Mouse (Mus musculus): ENCODE data around the gene Palm2. TPM values are rescaled to one million over a fixed set of nuclear protein-coding genes. Genes with fewer than 3 reads are reported as not detected.

Palm2 gene
- polyA plus RNA-seq, 1 experiment from 2014 or later, result 2.7 TPM

- H3K36me3 ChIP-seq (ENCODE audit: control insufficient read depth, insufficient read depth, low read length), result no peaks in the 10 kb centered on the region
- H3K4me2 ChIP-seq (ENCODE audit: low read depth, low read length), result peak overlapping the region; percentile 20; the same call in 1 of the 2 replicates
- H3K9ac ChIP-seq (ENCODE audit: low read depth, low read length), result 0 out of 2 replicates have a peak overlapping the region, but pooled peaks have one; percentile 27
- no peaks in the 10 kb centered on the region for H3K27me3 ChIP-seq (replicated peaks; ENCODE audit: control insufficient read depth, insufficient read depth, low read length)
- H3K9me3 ChIP-seq (ENCODE audit: control insufficient read depth, low read length), result no peaks in the 10 kb centered on the region
- WGBS, result 45% methylated on average over 17 of the region's 17 CpGs
- H3K27ac ChIP-seq (ENCODE audit: low read length), result peak overlapping the region; percentile 63
- H3K4me1 ChIP-seq (ENCODE audit: control insufficient read depth, insufficient read depth, low read length), result peaks cover 8% of the 10 kb centered on the region; the same call in 1 of the 2 replicates
- no peak overlapping the region for H3K4me3 ChIP-seq (ENCODE audit: low read length)
- ATAC-seq, result peak; percentile 44; the same call in 1 of the 2 replicates
Measured at GRCm38 (mm10) chr4:57611303-57612077, 177.4 kb downstream of the Palm2 start.

GRCm38 (mm10) chr4:57612716-57613115, 178.7 kb downstream of the Palm2 start:
- Histone ChIP-seq H3K27me3 (replicated peaks; ENCODE audit: control insufficient read depth, insufficient read depth, low read length) (no peaks in the 10 kb centered on the region), H3K9me3 (ENCODE audit: control insufficient read depth, low read length) (no peaks in the 10 kb centered on the region), H3K4me2 (ENCODE audit: low read depth, low read length) (no peak overlapping the region), H3K9ac (ENCODE audit: low read depth, low read length) (no peak overlapping the region), H3K4me3 (ENCODE audit: low read length) (no peak overlapping the region), H3K36me3 (ENCODE audit: control insufficient read depth, insufficient read depth, low read length) (no peaks in the 10 kb centered on the region), H3K27ac (ENCODE audit: low read length) (no peak overlapping the region), H3K4me1 (ENCODE audit: control insufficient read depth, insufficient read depth, low read length) (peaks cover 8% of the 10 kb centered on the region; the same call in 1 of the 2 replicates)
- 84% methylated on average over 5 of the region's 5 CpGs for WGBS
- ATAC-seq, result no peak

- no peak overlapping the region for H3K4me2 ChIP-seq (ENCODE audit: low read depth, low read length)
- WGBS, result 93% methylated on average over 4 of the region's 4 CpGs
- no peak for ATAC-seq
- no peaks in the 10 kb centered on the region for H3K36me3 ChIP-seq (ENCODE audit: control insufficient read depth, insufficient read depth, low read length)
- H3K4me1 ChIP-seq (ENCODE audit: control insufficient read depth, insufficient read depth, low read length), result peaks cover 8% of the 10 kb centered on the region; the same call in 1 of the 2 replicates
- H3K9me3 ChIP-seq (ENCODE audit: control insufficient read depth, low read length), result no peaks in the 10 kb centered on the region
- H3K27ac ChIP-seq (ENCODE audit: low read length), result no peak overlapping the region
- no peak overlapping the region for H3K4me3 ChIP-seq (ENCODE audit: low read length)
- H3K9ac ChIP-seq (ENCODE audit: low read depth, low read length), result no peak overlapping the region
- no peaks in the 10 kb centered on the region for H3K27me3 ChIP-seq (replicated peaks; ENCODE audit: control insufficient read depth, insufficient read depth, low read length)
Measured at GRCm38 (mm10) chr4:57614686-57615085, 180.6 kb downstream of the Palm2 start.

GRCm38 (mm10) chr4:57618743-57619142, 184.7 kb downstream of the Palm2 start:
- Histone ChIP-seq H3K27me3 (replicated peaks; ENCODE audit: control insufficient read depth, insufficient read depth, low read length) (no peaks in the 10 kb centered on the region), H3K4me2 (ENCODE audit: low read depth, low read length) (no peak overlapping the region), H3K9ac (ENCODE audit: low read depth, low read length) (no peak overlapping the region), H3K4me3 (ENCODE audit: low read length) (no peak overlapping the region), H3K4me1 (ENCODE audit: control insufficient read depth, insufficient read depth, low read length) (no peaks in the 10 kb centered on the region), H3K27ac (ENCODE audit: low read length) (no peak overlapping the region), H3K9me3 (ENCODE audit: control insufficient read depth, low read length) (no peaks in the 10 kb centered on the region), H3K36me3 (ENCODE audit: control insufficient read depth, insufficient read depth, low read length) (no peaks in the 10 kb centered on the region)
- 91% methylated on average over 6 of the region's 6 CpGs for WGBS
- ATAC-seq, result no peak

- H3K36me3 ChIP-seq (ENCODE audit: control insufficient read depth, insufficient read depth, low read length), result no peaks in the 10 kb centered on the region
- 64% methylated on average over 7 of the region's 7 CpGs for WGBS
- no peaks in the 10 kb centered on the region for H3K27me3 ChIP-seq (replicated peaks; ENCODE audit: control insufficient read depth, insufficient read depth, low read length)
- ATAC-seq, result no peak
- no peaks in the 10 kb centered on the region for H3K9me3 ChIP-seq (ENCODE audit: control insufficient read depth, low read length)
- H3K4me3 ChIP-seq (ENCODE audit: low read length), result no peak overlapping the region
- no peaks in the 10 kb centered on the region for H3K4me1 ChIP-seq (ENCODE audit: control insufficient read depth, insufficient read depth, low read length)
- H3K27ac ChIP-seq (ENCODE audit: low read length), result no peak overlapping the region
- no peak overlapping the region for H3K9ac ChIP-seq (ENCODE audit: low read depth, low read length)
- no peak overlapping the region for H3K4me2 ChIP-seq (ENCODE audit: low read depth, low read length)
Measured at GRCm38 (mm10) chr4:57622816-57623215, 188.8 kb downstream of the Palm2 start.

GRCm38 (mm10) chr4:57624819-57625218, 190.8 kb downstream of the Palm2 start:
- ATAC-seq, result no peak
- no peak overlapping the region for H3K27ac ChIP-seq (ENCODE audit: low read length)
- H3K4me1 ChIP-seq (ENCODE audit: control insufficient read depth, insufficient read depth, low read length), result no peaks in the 10 kb centered on the region
- no peak overlapping the region for H3K9ac ChIP-seq (ENCODE audit: low read depth, low read length)
- 91% methylated on average over 2 of the region's 2 CpGs for WGBS
- H3K36me3 ChIP-seq (ENCODE audit: control insufficient read depth, insufficient read depth, low read length), result no peaks in the 10 kb centered on the region
- no peaks in the 10 kb centered on the region for H3K27me3 ChIP-seq (replicated peaks; ENCODE audit: control insufficient read depth, insufficient read depth, low read length)
- H3K9me3 ChIP-seq (ENCODE audit: control insufficient read depth, low read length), result no peaks in the 10 kb centered on the region
- no peak overlapping the region for H3K4me2 ChIP-seq (ENCODE audit: low read depth, low read length)
- no peak overlapping the region for H3K4me3 ChIP-seq (ENCODE audit: low read length)

GRCm38 (mm10) chr4:57625306-57625705, 191.3 kb downstream of the Palm2 start:
- ATAC-seq, result no peak
- Histone ChIP-seq H3K9ac (ENCODE audit: low read depth, low read length) (no peak overlapping the region), H3K4me1 (ENCODE audit: control insufficient read depth, insufficient read depth, low read length) (no peaks in the 10 kb centered on the region), H3K27me3 (replicated peaks; ENCODE audit: control insufficient read depth, insufficient read depth, low read length) (no peaks in the 10 kb centered on the region), H3K36me3 (ENCODE audit: control insufficient read depth, insufficient read depth, low read length) (no peaks in the 10 kb centered on the region), H3K4me3 (ENCODE audit: low read length) (no peak overlapping the region), H3K27ac (ENCODE audit: low read length) (no peak overlapping the region), H3K9me3 (ENCODE audit: control insufficient read depth, low read length) (no peaks in the 10 kb centered on the region), H3K4me2 (ENCODE audit: low read depth, low read length) (no peak overlapping the region)
- WGBS, result 79% methylated on average over 1 of the region's 1 CpGs

- Histone ChIP-seq H3K27ac (ENCODE audit: low read length) (no peak overlapping the region), H3K36me3 (ENCODE audit: control insufficient read depth, insufficient read depth, low read length) (no peaks in the 10 kb centered on the region)
- WGBS, result 86% methylated on average over 1 of the region's 1 CpGs
Measured at GRCm38 (mm10) chr4:57625756-57626155, 191.7 kb downstream of the Palm2 start.

GRCm38 (mm10) chr4:57626921-57627320, 192.9 kb downstream of the Palm2 start:
- no peak for ATAC-seq
- H3K4me3 ChIP-seq (ENCODE audit: low read length), result no peak overlapping the region
- H3K27ac ChIP-seq (ENCODE audit: low read length), result no peak overlapping the region
- H3K36me3 ChIP-seq (ENCODE audit: control insufficient read depth, insufficient read depth, low read length), result no peaks in the 10 kb centered on the region
- 97% methylated on average over 5 of the region's 5 CpGs for WGBS
- no peaks in the 10 kb centered on the region for H3K4me1 ChIP-seq (ENCODE audit: control insufficient read depth, insufficient read depth, low read length)
- H3K27me3 ChIP-seq (replicated peaks; ENCODE audit: control insufficient read depth, insufficient read depth, low read length), result no peaks in the 10 kb centered on the region
- H3K9ac ChIP-seq (ENCODE audit: low read depth, low read length), result no peak overlapping the region
- H3K4me2 ChIP-seq (ENCODE audit: low read depth, low read length), result no peak overlapping the region
- no peaks in the 10 kb centered on the region for H3K9me3 ChIP-seq (ENCODE audit: control insufficient read depth, low read length)

More at GRCm38 (mm10) chr4:57625756-57626155, 191.7 kb downstream of the Palm2 start:
- H3K27me3 ChIP-seq (replicated peaks; ENCODE audit: control insufficient read depth, insufficient read depth, low read length), result no peaks in the 10 kb centered on the region
- ATAC-seq, result no peak
- no peaks in the 10 kb centered on the region for H3K4me1 ChIP-seq (ENCODE audit: control insufficient read depth, insufficient read depth, low read length)
- H3K4me2 ChIP-seq (ENCODE audit: low read depth, low read length), result no peak overlapping the region
- no peaks in the 10 kb centered on the region for H3K9me3 ChIP-seq (ENCODE audit: control insufficient read depth, low read length)
- H3K4me3 ChIP-seq (ENCODE audit: low read length), result no peak overlapping the region
- no peak overlapping the region for H3K9ac ChIP-seq (ENCODE audit: low read depth, low read length)

Measured in intestine, embryonic 16.5 days (tissue).